Mouse (Mus musculus): ENCODE measurements around the gene Endou.

Endou gene

GRCm38 (mm10) chr15:97727520-97727919 lies 3.6 kb downstream of the Endou start:
- no peak for DNase-seq (ENCODE audit: low spot score)

DNA sequence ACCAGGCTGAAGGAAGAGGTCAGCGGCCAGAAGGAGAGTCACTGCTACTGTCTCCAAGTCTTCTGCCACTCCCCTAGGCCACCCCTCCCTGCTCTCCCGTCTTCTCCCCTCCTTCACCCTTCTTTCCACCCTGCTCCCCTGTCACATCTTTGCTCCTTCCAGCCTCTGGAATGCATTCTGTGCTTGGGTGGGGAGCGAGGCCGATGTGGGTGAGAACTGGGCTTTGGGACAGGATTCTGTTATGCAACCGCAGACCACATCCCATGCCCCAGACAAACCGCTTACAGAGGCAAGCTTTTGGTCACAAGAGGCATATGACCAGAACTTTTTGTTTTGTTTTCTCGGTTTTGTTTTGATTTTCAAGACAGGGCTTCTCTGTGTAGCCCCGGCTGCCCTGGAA lies 4.1 kb downstream of the Endou start:
- no peak for DNase-seq (ENCODE audit: low spot score)

DNA sequence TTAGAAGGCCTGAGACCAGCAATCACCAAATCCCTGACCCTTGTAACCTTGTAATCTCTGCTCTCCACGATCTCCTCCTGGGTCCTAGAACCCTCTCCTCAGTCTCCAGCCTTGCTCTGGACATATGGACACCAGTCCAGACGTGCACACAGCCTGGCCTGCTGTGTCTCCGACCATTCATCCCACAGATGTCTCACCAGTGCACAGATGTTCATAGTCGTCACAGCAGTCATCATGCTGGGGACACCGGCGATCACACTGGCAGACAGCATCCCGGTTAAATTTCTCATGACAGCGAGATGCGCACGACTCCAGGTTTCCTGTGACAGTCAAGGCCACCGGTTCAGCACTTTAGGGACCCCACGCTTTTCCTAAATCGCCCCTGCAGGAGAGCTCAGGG lies 4.8 kb downstream of the Endou start:
- no peak for DNase-seq (ENCODE audit: low spot score)

DNA sequence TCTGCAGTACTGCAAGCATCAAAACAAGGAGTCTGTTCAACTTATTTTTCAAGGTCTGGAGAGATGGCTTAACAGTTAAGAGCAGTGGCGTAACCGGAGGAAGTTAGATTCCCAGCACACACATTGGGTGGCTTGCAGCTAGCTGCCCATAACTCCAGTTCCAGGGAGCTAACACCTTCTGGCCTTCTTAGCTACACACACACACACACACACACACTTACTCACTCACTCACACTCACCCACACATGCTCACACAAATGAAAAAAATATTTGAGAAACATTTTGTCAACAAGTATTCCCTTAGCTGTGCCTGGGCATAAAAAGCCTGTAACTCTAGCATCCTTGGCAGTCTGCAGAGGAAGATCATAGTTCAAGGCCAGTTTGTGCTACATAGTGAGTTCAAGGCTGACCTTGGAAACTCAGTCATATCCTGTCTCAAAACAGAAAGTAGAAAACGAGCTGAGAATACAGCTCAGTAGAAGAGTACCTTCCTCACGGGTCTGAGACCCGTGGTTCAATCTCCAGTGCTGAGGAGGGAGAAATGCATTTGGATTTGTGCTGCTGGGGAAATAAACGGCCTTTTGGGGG lies 5.8 kb downstream of the Endou start:
- peak; percentile 36 for DNase-seq (ENCODE audit: low spot score)

DNA sequence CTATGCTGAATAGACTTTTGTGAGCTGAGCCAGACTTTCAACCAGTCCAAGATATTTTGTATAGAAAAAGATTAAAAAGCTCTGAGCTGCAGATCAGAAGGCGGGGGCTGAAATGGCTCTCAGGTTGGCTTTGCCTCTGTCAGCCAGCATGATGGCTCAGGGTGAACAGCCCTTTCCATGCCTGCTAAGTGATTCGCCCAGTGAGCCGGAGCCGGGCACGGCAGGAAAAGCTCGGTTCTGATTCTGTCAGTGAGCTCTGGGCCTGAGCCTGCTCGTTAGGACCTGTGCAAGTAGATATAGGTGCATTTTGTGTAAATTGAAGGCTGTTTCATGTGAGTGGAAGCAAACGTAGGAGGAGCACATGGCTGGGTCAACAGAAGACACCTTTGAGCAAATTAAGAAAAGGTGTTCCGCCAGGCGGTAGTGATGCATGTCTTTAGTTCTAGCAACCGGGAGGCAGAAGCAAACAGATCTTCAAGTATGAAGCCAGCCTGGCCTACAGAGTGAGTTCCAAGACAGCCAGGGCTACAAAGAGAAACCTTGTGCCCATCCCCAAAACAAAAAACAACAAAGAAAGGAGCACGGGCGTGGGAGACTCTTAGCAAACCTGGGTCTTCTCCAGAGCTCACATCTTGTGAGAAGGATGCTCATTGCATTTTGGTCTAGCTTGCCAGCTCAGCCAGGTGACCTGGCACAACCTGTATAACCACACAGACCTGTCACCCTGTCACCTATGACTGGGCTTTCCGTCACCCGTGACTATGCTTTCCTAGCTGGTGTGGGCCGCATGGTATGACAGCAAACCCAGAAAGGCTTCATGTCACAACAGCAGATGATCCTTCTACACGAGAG lies 6.6 kb downstream of the Endou start:
- DNase-seq (ENCODE audit: low spot score) = no peak

DNA sequence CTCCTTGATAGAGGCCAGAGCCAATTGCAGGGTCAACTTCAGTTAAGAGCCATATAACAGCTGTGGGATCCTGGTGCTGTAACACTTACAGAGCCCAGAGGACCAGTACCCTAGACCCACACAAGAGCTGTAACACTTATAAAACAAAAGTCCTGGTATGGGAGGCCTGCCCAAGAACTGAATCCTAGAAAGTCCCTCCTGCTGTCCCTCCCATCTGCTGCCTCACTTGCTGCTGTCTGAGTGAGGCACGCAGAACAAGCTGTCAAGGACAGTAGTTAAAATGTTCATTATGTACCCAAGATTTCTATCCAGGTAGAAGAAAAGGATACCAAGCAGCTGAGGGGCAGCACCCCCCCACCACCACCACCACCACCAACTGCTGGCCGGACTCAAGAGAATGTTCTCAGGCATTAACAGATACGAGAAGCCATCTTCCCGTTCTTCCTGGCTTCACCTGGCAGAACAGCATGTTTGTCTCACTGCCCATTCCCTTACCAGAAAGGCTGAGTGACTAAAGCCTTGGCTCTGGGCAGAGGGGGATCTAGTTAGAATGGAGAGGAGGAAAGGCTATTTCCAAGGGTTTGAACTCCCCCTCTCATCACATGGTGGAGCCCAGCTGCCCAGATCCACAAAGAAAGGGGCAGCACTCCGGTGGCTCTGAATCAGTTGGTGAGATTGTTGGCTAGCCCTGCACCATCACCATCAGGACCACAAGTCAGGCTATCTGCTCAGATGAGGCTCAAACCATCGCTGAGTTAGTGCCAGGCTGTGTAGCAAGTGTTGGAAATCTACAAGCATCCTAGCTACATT lies 7.4 kb downstream of the Endou start:
- DNase-seq (ENCODE audit: low spot score) = no peak

GRCm38 (mm10) chr15:97721008-97721701 lies 10.0 kb downstream of the Endou start:
- no peak for DNase-seq (ENCODE audit: low spot score)

- DNase-seq (ENCODE audit: low spot score) = no peak
Observed at GRCm38 (mm10) chr15:97720026-97720675, 11.0 kb downstream of the Endou start.

DNA sequence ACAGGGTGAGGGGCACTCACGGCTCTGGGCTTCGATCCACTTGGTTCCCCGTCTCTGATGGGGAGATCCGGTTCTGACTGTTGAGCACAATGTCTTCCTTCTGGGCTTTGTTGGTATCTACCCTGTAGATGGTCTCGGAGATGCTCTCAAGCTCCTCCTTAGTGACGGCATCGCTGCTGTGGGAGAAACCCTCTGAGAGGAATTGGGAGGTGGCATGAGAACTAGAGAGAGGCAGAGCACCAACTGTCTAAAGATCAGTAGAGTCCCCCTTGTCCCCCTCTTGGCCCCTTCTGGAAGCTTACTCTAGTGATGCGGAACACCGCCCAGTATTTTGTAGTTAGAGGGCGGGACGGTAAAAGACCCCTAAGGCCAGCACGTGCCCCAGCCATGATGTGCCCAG lies 11.6 kb downstream of the Endou start:
- no peak for DNase-seq (ENCODE audit: low spot score)

GRCm38 (mm10) chr15:97718535-97719155 lies 12.5 kb downstream of the Endou start:
- no peak for DNase-seq (ENCODE audit: low spot score)

DNA sequence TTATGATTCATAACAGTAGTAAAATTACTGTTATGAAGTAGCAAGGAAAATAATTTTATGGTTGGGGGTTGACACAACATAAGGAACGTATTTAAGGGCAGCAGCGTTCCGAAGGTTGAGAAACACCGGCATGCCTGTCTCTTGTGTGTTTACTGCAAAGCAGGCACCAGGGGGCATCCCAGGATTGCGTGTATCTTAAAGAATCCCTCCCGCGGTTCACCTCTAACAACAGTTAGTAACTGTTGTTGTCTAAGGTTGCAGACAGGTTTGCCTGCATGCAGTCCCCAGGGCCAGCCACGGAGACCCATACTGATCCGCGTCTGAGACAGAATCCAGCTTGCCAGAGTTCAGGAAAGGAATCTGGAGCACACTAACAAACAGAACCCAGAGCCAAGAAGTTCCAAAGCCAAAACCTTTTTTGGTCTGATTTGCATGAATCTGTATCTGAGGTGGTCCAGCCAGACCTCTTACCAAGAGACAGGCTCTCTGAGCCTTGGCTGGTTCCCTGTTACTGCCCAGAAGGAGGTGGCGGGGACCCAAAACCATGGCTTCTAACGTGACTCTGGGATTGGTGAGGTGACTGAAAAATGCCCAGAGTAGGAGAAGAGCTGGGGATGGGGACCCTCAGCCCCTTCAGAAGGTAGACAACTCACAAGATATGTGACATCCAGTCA lies 13.1 kb downstream of the Endou start:
- DNase-seq (ENCODE audit: low spot score) = peak; percentile 38

DNA sequence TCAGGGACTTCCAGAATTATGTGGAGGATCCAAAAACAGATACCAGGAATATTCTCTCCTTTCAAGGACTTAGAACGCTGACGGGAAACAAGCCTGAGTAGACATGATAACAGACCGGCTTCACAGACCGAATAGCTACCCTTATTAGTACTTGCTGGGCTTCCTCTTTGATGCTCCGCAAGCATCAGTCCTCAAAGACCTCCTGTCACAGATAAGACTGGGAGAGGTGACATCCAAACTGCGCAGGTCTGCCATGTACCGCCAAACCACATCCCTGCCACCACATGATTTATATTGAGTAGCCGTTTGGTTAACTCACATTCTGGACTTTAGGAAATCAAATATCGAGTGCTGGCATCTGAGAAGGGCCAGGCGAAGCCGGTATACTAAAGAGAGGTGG lies 14.4 kb downstream of the Endou start:
- no peak for DNase-seq (ENCODE audit: low spot score)

GRCm38 (mm10) chr15:97715734-97716133 lies 15.4 kb downstream of the Endou start:
- no peak for DNase-seq (ENCODE audit: low spot score)

- no peak for DNase-seq (ENCODE audit: low spot score)
Observed at GRCm38 (mm10) chr15:97715083-97715482, 16.1 kb downstream of the Endou start.

DNA sequence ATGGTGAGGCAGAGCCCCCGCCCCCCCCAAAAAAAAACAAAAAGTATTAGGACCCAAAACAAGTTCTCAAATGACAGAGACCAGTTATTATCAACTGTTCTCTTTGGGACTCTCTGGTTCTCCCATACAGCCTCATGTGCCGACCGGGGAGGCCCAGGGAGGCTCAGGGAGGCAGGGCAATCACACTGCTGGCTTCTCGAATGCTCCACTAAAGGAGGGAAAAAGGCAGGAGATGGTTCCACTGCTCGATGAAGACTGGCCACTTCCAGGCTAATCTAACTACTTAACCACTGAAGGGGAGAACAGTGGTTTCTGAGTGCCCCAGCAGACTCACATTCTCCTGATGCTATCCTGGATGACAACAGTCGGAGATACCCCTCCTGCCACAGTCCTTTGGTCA lies 18.6 kb downstream of the Endou start:
- no peak for DNase-seq (ENCODE audit: low spot score)

DNA sequence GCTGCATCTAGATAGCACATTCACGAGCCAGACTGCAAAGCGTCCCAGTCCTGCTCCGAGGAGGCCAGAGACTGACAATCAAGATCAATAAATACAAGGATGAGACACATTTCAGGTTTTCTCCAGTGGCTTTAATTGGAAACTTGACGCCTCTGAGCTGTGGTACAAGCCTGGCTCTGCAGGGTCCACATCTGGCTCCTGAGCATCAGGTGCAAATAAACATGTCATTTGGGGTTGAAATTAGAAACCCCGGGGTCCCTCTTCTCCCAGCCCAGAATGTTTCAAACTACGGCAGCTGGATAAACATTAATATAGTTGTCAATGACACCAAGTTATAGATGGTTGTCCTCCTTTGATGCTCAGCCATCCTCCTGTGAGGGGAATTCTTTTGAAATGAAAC lies 20.2 kb downstream of the Endou start:
- DNase-seq (ENCODE audit: low spot score) = no peak

DNA sequence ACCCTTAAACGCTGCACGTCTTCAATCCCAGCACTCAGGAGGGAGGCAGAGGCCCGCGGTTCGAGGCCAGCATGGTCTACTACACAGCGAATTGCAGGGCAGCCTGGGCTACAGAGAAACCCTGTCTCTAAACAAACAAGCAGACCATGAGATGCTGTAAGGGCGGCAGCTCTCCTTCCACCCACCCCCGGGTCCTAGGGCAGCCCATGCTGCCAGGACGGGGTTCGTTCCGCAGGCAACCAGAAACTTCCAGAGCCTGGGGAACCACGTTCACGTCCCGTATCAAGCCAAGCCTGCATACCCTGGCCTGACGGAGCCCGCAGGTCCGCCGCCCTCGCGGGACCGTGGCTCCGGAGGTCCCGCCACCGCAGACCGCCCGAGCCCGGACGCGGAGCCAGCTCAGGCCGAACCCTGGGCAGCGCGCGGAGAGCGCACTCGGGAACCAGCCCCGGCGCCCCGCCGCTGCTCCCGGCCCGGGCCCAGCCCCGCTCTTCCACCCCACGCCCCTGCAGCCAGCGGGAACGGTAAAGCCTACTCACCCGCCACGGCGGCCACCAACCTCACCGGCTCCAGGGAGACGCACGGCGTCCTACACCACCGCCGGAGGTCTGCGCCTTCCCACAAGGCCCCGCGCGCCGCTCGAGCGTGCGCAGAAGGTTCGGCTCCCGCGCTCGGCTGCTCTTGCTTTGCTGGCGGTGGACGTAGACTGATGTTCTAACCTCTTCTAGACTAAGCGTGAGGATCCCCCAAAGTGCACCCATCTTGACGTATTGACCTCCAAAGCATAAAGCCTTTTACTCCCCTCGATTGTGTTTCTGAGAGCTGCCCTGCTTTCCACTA lies 25.7 kb downstream of the Endou start, which contains the start of gene Rpap3:
Gene Rpap3, minus strand, starts transcription at position 615 of the 840 bp plus-strand sequence.
- peak; percentile 86 for DNase-seq (ENCODE audit: low spot score)

DNA sequence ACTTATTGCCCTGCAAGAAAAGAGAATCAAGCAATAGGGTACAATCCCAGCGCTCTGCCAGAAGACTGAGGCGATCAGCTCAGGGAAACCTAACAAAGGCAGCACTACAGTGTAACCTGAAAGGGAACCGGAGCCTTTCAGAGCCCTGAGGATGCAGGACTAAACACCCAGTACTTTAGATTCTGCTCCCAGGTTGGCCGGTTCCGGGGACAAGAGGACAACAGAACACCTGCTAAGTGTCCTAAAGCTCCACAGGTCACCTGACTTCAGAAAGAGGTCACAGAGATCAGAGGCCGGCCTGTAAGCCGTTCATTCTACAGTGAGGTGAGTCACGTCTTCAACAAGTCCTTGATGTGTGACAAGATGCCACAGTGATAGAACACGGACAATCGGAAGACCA lies 34.5 kb downstream of the Endou start:
- DNase-seq (ENCODE audit: low spot score) = no peak

DNA sequence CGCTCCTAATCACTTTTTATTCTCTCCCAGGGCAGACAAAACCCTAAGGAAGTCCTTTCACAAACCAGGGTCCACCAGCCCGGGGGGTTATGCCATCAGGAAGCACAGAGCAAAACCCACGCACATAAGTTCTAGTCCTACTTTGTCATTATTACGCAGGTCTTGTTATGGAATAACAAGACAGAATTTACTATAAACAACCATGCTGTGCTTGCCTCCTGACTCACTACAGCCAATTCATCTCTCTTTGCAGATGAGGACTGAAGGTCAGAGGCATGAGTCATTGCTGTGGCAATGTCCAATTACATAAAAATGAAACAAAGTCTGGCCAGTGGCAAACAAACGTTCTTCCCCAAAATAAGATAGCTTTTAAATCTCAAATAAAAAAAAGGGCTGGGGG lies 37.7 kb downstream of the Endou start:
- DNase-seq (ENCODE audit: low spot score) = no peak

DNA sequence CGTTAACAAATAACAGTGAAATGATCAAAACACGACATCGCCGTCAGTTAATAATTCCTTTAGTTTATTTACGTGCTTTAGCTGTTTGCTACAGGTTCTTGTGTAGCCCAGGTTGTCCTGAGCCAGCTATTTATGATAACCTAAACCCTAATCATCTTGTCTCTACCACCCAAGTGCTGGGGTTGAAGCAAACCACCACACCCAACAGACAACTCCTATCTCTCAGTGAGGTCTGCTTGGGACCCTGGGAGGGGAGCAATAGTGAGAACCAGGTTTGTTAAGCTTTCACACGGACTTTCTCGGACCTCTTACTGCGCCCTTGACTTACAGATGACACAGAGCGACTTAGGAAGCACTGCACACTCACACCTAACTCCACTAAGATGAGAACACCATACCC lies 47.0 kb downstream of the Endou start:
- DNase-seq (ENCODE audit: low spot score) = no peak
